Mouse (Mus musculus) lung, adult 18-20 months (tissue): ENCODE results near the gene Ercc6l.
"Not testable (repeated sequence)": the region's sequence is repeated elsewhere in the genome, so short reads cannot be mapped to it uniquely, and the experiment has no call there.

Experiments used
- DNase-seq, 2 experiments: peaks; one replicate each; pipeline ENCODE4 v3.0.0; 2022; ENCODE audit warnings: mixed read lengths in 2 of 2

Ercc6l gene

DNA sequence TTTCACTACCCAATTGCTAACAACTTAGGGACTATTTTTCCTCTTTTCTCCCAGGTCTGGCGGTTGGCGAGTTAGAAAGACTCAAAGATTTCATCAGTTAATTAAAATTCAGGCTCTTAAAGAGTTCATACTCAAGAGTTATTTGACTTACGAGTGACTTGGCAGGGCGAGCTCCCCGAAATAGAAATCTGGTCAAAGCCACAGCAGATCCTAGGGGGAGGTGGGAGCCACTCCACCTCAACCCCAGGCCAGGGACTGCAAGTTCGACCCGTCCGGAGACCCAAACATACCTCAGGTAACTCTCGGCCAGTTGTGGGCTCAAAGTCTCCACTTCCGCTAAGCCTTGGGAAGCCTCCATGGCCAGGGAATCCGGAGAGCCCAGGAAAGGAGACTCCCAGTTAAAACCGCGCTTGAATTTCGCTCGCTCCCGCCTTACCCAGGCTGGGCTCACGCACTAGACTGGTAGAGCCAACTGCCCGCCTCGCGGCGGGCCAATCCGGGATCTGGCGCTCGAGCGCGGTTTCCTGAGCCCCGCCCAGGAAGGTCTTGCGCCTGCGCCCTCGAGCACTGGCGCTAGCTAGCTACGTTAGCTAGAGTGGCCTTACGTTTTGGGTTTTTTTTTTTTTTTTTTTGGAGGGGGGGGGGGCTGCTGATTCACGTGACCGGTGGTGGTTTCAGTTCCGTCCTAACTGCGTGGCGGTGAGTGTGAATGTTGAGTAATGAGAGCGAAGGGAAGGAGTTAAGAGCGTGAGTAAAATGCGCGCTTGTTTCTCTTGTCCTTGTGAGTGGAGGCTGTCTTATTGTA, at the start of gene Ercc6l:
Gene Ercc6l, minus strand, starts transcription at position 474 of the 805 bp plus-strand sequence.
- peak; percentile 92 for DNase-seq

DNA sequence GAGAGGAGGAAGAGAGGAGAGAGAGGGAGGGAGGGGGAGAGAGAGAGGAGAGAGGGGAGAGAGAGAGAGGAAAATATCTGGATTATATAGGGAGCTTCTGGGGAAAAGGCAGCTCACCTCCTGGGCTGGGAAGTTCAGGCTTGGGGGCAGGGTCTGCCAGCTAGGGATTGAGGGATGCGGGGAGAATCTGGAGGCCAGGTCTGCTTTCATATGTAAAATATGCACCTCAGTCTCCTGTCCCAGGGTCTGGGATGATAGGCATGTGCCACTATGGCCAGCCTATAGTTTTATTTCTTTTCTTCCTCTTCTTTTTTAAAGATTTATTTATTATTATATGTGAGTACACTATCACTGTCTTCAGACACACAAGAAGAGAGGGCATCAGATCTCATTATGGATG, 33.9 kb upstream of the Ercc6l start:
- DNase-seq: no peak

- DNase-seq: no peak
These were observed 32.7 kb upstream of the Ercc6l start for GRCm38 (mm10) chrX:102189581-102189980.

DNA sequence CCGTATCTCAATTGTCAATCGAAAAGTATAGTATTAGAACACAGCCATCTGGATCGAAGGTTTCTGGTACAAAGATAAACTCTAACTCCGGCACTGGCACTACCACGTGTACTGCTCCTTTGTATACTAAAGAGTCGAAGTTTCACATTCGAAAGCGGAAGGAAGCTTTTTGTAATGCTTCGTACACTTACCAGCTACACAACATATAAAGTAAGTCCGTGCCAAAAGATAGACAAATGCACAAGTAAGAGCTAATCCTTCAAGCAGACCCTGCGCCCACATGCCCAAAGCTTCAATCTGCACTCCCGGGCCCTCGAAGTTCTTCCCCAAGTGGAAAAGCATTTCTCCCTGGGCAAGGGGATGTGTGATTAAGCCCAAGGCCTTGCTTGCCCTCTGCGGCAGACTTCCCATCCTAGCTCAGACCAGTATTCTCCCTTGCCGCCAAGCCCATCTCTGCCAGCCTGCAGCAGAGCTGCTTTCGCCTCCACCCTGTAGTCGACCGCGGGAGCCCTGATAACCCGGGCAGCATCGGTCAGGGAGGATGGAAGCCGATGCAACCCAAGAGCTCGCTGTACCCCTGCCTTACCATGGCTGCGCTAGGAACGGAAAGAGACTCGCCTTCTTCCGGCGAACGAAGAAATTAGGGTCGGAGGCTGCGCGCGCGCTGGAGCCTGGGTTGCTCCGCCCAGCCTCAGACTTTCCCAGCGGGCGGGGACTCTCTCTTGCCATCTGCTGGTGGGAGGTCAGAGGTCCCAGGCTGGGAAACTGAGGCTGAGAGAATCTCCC, 32.0 kb upstream of the Ercc6l start, which contains the start of gene Rps4x:
Gene Rps4x, minus strand, starts transcription at position 683 of the 786 bp plus-strand sequence.
- DNase-seq: peak; percentile 80 to 82

DNA sequence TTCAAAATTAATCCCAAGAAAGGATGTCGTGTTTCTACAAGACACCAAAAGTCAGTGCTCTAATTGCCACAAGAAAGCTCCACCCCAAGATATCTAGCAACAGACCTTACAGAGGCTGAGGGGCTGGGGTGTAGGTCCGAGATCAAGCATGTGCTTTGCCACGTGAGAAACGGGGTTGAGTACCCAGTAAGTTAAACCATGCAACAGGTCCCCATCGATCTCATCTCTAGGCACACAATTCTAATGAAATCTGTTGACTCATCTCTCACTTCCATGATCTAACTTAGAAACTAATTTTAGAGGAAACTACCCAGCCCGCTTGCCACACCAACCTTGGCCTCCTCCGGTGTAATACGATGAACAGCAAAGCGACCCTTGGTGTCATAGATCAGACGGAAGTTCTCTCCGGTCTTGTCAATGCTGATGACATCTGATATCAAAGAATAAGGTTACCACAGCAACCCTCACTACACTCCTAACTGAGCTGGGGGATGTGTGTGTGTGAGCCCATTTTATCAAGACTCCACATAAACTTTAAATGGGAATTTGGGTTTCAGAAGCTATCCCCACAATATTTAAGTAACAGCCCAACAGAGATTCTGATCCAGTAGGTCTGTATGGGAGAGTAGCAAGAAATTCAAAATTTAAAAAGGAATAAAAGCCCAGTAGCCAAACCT, 30.3 kb upstream of the Ercc6l start:
- no peak for DNase-seq

DNA sequence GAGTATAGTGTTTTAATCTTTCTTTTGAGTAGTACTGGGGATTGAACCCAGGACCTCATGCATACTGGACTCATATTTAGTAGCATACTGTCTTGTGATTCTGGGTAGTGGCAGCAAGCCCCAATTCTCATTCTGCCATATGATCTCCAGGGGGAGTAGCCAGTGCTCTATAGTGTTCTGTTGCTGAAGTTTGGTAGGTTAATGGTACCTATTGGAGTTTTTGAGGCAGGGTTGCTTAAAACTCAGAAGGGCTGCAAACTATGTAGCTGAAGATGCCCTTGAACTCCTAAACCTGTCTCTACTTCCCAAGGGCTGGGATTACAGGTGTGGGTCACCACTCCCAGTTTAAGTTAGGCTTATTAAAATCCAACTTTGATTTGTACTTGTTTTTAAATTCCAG, 25.7 kb upstream of the Ercc6l start:
- DNase-seq: no peak

DNA sequence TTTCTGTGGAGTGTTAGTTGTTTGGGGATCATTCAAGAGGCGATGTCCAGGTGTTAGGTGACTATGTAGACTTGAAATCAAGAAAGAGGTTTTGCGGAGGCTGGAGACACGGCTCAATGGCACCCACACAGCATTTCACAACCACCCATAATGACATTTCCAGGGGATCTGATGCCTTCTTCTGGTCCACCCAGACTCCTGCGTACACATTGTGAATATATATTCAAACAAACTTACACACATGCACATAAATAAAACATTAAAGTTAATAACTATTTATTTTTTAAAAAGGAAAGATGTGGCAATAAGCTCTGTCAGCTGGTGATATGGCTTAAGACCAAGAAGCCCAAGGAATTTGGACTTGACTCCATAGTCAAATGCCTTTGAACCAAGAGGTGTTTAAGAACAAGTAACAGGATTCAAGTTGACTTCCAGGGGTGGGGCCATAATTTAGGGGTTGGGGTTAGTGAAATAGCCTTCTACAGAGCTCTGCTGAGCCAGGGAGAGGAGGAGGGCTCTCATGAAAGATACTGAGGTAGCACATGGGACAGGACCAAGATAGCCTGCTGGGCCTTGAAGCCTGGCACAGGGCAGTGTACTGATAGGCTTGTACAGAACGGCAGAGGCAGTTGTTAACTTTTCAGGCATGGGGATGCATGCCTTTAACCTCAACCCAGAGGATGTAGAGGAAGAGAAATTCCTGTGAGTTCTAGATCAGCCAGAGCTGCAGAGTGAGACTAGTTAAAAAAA, 18.8 kb upstream of the Ercc6l start:
- DNase-seq: no peak

DNA sequence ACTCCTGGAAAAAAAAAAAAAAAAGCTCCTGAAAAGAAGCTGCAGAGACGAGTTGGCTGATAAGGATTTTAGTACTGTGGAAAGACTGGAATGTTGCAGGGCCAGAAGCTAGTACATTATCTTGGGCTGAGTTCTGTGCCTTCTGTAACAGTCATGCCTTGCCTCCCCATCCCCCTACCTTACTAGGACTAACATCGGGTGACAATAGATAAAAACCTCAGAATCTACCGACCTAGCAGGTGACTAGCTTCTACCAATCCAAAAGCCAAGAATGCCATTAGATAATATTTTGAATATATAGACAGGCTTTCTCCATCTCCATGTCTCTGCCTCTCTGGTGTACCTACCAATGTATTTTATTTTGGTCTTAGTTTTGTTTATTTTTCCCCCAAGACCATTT, 14.0 kb upstream of the Ercc6l start:
- no peak for DNase-seq

- DNase-seq: no peak
These were observed 13.2 kb upstream of the Ercc6l start for GRCm38 (mm10) chrX:102170135-102170534.

- DNase-seq: no peak
These were observed 12.8 kb upstream of the Ercc6l start for GRCm38 (mm10) chrX:102169724-102170123.

- no peak for DNase-seq
These were observed 10.1 kb upstream of the Ercc6l start for GRCm38 (mm10) chrX:102166986-102167385.

DNA sequence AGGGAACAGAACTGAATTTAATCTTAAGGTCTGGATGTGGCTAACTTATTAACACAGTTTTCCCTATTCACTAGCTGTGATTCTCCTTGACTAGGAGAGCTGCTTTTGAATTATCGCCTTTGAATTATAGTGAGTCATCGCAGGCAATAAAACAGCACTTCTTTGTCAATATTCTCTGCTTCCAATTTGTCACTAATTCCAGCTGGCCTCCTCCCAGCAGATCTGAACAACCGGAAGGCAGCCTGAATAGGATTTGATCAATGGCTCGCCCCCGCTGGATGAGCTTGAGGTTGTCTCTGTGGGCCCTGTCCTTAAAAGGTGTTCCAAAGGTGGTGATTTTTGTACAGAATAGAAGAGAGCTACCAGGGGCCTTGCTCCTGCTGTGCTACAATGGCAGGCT, 9.6 kb upstream of the Ercc6l start:
- DNase-seq: no peak

- DNase-seq: no peak
These were observed 6.6 kb upstream of the Ercc6l start for GRCm38 (mm10) chrX:102163529-102163928.

DNA sequence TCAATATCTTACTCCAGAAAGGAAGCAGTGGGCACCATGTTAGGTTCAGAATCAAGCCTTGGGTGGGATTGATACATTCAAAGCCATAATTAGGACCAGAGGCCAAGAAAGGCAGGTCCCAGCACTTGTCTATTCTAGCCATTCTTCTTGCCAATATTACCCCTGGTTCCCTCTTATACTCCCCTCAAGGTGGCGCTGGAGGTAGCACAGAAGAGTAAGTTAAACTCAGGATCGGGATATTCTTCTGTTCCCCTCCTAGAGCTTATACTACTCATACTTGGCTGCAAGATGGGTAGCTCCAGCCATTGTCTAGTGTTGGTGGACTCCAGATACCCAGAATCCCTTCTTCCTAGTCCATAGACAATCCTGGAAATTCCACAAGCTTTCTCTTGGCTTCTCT, 6.2 kb upstream of the Ercc6l start:
- DNase-seq: no peak

DNA sequence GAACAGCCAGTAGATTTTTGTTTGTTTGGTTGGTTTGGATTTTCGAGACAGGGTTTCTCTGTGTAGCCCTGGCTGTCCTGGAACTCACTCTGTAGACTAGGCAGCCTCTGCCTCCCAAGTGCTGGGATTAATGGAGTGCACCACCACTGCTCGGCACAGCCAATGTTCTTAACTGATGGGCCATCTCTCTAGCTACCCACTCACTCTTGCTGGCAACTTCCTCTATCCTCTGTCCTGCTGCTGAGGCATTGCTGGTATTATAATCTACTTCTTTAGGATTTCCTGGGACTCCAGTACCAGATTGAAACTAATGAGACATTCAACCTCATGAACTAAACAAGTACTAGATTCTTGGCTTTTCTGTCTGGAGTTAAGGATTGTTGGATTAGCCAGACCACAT, 3.6 kb upstream of the Ercc6l start:
- no peak for DNase-seq

GRCm38 (mm10) chrX:102159778-102160177, 2.9 kb upstream of the Ercc6l start:
- DNase-seq: peak; percentile 12 to 46

GRCm38 (mm10) chrX:102157423-102157791, 516 bp upstream of the Ercc6l start:
- DNase-seq: no peak

- no peak for DNase-seq
These were observed 15.7 kb downstream of the Ercc6l start for GRCm38 (mm10) chrX:102141157-102141556.

- no peak for DNase-seq
These were observed 35.6 kb downstream of the Ercc6l start for GRCm38 (mm10) chrX:102121321-102121720.

GRCm38 (mm10) chrX:102119042-102119864, 37.6 kb downstream of the Ercc6l start, which contains the start of gene Pin4:
Pin4 (plus strand) TSS chrX:102119447.
- peak; percentile 95 to 96 for DNase-seq

DNA sequence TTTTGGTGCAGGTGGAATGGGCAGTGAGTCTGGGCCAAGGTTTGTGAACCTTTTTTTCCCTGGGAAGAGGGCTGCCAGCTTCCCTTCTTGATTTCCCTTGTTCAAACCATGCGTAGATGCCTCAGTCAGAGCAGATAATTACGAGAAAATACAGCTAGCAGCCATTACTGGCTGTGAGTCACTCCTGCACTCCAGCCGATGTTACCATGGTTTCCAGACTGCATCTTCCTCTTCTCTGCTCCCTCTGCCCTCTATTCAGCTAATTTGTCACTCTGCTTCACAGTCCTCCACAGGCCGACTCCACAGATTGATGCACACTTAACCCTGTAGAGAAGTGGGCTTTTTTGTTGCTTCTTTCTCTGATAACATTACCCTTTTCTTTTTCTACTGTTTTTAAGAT, 41.2 kb downstream of the Ercc6l start:
- no peak for DNase-seq

GRCm38 (mm10) chrX:102109349-102109748, 47.5 kb downstream of the Ercc6l start:
- DNase-seq: not testable (repeated sequence)
